Mouse (Mus musculus) heart, postnatal 0 days (tissue): ENCODE measurements around the gene Bbs9. TPM values are rescaled to one million over a fixed set of nuclear protein-coding genes. Genes with fewer than 3 reads are reported as not detected.

Source experiments
- ATAC-seq: fragments of 200-750 bp; cut with Nextera tagmentation; 2 replicates; pipeline ENCODE4 v1.8.0; 2017; ENCODE audit warnings: low read depth, moderate number of reproducible peaks, moderate library complexity; ENCODE audit not compliant: insufficient read depth
- DNase-seq: peaks from one replicate; pipeline ENCODE4 v3.0.0-alpha.2; 2016; ENCODE audit warnings: low spot score
- H3K27ac ChIP-seq: fragments of 300-500 bp; sonication (generic); 2 replicates; pipeline ENCODE4 v1.5.1; 2014; ENCODE audit warnings: low read depth, mild to moderate bottlenecking
- H3K27me3 ChIP-seq: fragments of 300-500 bp; sonication (generic); 2 replicates; pipeline ENCODE4 v1.6.1; 2014; ENCODE audit warnings: low read length, mixed read lengths; ENCODE audit not compliant: control insufficient read depth, insufficient read depth
- H3K36me3 ChIP-seq: fragments of 300-500 bp; sonication (generic); replicated peaks from 2 replicates; pipeline ENCODE4 v1.6.1; 2014; ENCODE audit warnings: low read length, mixed read lengths; ENCODE audit not compliant: control insufficient read depth, insufficient read depth
- H3K4me1 ChIP-seq: fragments of 300-500 bp; sonication (generic); 2 replicates; pipeline ENCODE4 v1.6.1; 2014; ENCODE audit warnings: antibody characterized with exemption; ENCODE audit not compliant: control insufficient read depth, insufficient read depth
- H3K4me2 ChIP-seq: fragments of 300-500 bp; sonication (generic); 2 replicates; pipeline ENCODE4 v1.6.1; 2014; ENCODE audit warnings: low read depth, mild to moderate bottlenecking, low read length, moderate library complexity
- H3K4me3 ChIP-seq: fragments of 300-500 bp; sonication (generic); 2 replicates; pipeline ENCODE4 v1.5.1; 2014; ENCODE audit warnings: low read depth, low read length
- H3K9ac ChIP-seq: fragments of 300-500 bp; sonication (generic); replicated peaks from 2 replicates; pipeline ENCODE4 v1.6.1; 2014; ENCODE audit warnings: low read depth, low read length, mixed read lengths
- H3K9me3 ChIP-seq: fragments of 300-500 bp; sonication (generic); replicated peaks from 2 replicates; pipeline ENCODE4 v1.6.1; 2016; ENCODE audit warnings: low read length; ENCODE audit not compliant: control insufficient read depth
- CTCF ChIP-seq: IDR thresholded peaks from 2 replicates; pipeline ENCODE4 v1.5.1; 2016; ENCODE audit warnings: antibody characterized with exemption, control low read depth, low read depth
- EP300 ChIP-seq: IDR thresholded peaks from 2 replicates; pipeline ENCODE4 v1.6.1; 2016; ENCODE audit warnings: antibody characterized with exemption, low read depth
- WGBS: fragments of 180-500 bp; shearing (Covaris S2); extraction: QIAGEN DNeasy Blood & Tissue Kit; methylation state at CpG from one replicate; pipeline ENCODE4 v1.1.7; 2014; 5-methylcytosine and 5-hydroxymethylcytosine counted together
- polyA plus RNA-seq: library from polyadenylated mRNA; unstranded; fragments of >200 nt; fragmentation: Nextera tagmentation; extraction: Ambion mirVana; gene quantifications from 2 replicates; pipeline ENCODE4 v1.2.1, GENCODE M21; 2015
- total RNA-seq: library from RNA; depleted of rRNA; stranded (reverse); fragments of >200 nt; gene quantifications from 2 replicates; pipeline ENCODE4 v1.2.3, GENCODE M21; 2014; ENCODE audit warnings: low replicate concordance

Gene Bbs9
- total and polyA plus RNA-seq, 2 experiments from 2014 or later = 5.2 to 18.9 TPM

DNA sequence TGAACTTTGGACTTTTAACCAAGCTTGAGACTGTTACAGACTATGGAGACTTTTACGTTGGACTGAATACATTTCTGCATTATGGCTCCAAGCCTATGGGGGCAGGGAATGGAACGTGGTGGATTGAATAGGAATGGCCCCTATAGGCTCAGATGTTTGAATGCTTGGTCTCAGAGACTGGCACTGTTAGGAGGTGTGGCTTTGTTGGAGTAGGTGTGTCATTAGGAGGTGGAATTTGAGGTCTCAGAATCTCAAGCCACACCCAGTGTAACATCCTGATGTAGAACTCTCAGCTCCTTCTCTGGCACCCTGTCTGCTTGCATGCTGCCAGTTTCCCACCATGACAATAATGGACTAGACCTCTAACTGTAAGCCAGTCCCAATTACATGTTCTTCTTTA lies 42.3 kb upstream of the Bbs9 start:
- TF ChIP-seq EP300 (no peak), CTCF (no peak)
- Histone ChIP-seq H3K9ac (no peak overlapping the region), H3K36me3 (no peaks in the 10 kb centered on the region), H3K4me3 (no peak overlapping the region), H3K27me3 (no peaks in the 10 kb centered on the region), H3K4me1 (peaks cover 7% of the 10 kb centered on the region; the same call in 1 of the 2 replicates), H3K9me3 (no peaks in the 10 kb centered on the region), H3K4me2 (no peak overlapping the region), H3K27ac (no peak overlapping the region)
- no peak for ATAC-seq
- DNase-seq = no peak
- WGBS = 81% methylated on average over 2 of the region's 2 CpGs

DNA sequence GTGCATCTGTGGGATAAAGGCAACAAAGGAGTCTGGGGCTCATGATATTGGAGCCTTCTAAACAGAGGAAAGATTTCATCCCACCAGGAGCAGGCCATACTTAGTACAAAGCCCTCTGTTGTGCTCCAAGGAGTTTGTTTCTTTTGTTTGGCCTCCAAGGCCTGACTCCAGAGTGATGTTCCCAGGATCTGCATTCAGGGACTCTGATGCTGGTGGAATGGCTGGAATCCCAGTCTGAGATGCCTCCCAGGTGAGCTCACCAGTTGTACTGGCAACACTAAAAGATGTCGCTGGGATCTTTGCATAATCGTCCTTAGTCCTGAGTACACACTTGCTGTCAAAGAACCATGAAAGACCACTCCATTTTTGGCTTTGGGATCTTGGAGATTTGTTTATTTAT lies 41.4 kb upstream of the Bbs9 start:
- Histone ChIP-seq H3K27me3 (no peaks in the 10 kb centered on the region), H3K27ac (no peak overlapping the region), H3K9ac (no peak overlapping the region), H3K9me3 (no peaks in the 10 kb centered on the region), H3K4me1 (peaks cover 7% of the 10 kb centered on the region; the same call in 1 of the 2 replicates), H3K36me3 (no peaks in the 10 kb centered on the region), H3K4me3 (no peak overlapping the region), H3K4me2 (no peak overlapping the region)
- TF ChIP-seq CTCF = no peak
- no peak for TF ChIP-seq EP300
- no peak for DNase-seq
- WGBS = 74% methylated on average over 2 of the region's 2 CpGs
- ATAC-seq = no peak

DNA sequence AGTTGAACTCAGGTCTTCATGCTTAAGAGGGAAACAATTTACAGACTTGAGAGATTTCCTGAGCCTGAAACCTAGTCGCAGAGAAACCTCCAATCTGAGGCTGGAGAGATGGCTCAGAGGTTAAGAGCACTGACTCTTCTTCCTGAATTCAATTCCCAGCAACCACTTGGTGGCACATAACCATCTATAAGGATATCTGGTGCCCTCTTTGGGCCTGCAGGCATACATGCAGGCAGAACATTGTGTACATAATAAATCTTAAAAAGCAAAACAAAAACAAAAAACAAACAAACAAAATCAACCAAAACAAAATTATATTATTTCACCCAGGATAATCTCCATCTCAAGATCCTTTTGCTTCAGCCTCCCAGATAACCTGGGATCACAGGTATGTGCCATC lies 36.7 kb upstream of the Bbs9 start:
- 53% methylated on average over 1 of the region's 1 CpGs for WGBS
- Histone ChIP-seq H3K36me3 (no peaks in the 10 kb centered on the region), H3K4me3 (no peak overlapping the region), H3K9me3 (no peaks in the 10 kb centered on the region), H3K9ac (no peak overlapping the region), H3K4me1 (no peaks in the 10 kb centered on the region), H3K27me3 (no peaks in the 10 kb centered on the region), H3K27ac (no peak overlapping the region), H3K4me2 (no peak overlapping the region)
- no peak for ATAC-seq
- DNase-seq = no peak
- TF ChIP-seq EP300 = no peak
- no peak for TF ChIP-seq CTCF

DNA sequence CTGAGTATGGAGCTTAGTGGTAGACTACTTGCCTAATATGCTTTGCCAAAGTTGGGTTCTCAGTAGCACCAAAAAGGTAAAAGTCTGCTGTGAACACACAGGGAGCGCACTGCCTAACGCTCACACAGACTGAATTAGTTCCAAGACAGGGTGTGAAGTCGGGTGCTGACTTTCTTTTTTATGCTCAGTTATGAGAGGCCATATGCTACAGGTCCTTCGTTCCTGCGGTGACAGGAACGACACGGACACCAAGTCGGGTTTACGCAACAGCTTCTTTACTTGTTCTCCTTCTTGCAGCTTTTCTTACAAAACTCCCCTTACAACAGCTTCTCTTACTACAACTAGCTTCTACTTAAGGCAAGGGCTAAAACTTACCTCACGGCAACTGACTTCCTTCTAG lies 32.4 kb upstream of the Bbs9 start:
- no peak for DNase-seq
- H3K9ac ChIP-seq = no peak overlapping the region
- no peak overlapping the region for H3K4me2 ChIP-seq
- H3K27me3 ChIP-seq = no peaks in the 10 kb centered on the region
- TF ChIP-seq EP300 (no peak), CTCF (no peak)
- no peaks in the 10 kb centered on the region for H3K9me3 ChIP-seq
- no peak overlapping the region for H3K4me3 ChIP-seq
- no peak for ATAC-seq
- H3K27ac ChIP-seq = no peak overlapping the region
- peaks cover 12% of the 10 kb centered on the region for H3K36me3 ChIP-seq
- WGBS = 90% methylated on average over 10 of the region's 10 CpGs
- H3K4me1 ChIP-seq = no peaks in the 10 kb centered on the region

DNA sequence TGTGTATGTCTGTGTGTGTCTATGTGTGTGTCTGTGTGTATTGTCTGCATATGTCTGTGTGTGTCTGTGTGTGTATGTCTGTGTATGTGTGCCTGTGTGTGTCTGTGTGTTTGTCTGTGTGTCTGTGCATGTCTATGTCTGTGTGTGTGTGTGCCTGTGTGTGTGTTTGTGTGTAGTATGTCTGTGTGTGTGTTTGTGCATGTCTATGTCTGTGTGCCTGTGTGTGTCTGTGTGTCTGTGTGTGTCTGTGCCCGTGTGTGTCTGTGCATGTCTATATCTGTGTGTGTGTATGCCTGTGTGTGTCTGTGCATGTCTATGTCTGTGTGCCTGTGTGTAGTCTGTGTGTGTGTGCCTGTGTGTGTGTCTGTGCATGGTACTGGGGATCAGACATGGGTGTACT lies 30.4 kb upstream of the Bbs9 start:
- DNase-seq = no peak
- ATAC-seq = no peak
- WGBS = 70% methylated on average over 1 of the region's 1 CpGs

DNA sequence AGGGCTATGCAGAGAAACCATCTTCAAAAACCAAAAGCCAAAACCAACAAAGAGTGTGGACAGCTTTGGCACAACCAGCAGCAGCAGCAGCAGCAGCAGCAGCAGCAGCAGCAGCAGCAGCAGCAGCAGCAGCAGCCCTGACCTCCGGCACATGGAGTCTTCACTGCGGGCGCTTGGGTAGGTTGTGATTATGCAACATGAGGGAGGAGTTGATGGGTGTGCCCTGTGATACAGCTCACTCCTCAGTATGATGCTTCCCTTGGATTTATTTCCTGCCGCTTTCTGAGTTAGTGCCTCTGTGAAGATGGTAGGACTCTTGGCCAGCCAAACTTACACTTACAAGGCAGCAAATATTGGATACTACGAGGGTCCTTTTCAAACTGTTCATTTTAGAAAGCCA lies 28.3 kb upstream of the Bbs9 start:
- WGBS = 81% methylated on average over 5 of the region's 5 CpGs
- Histone ChIP-seq H3K4me2 (no peak overlapping the region), H3K9me3 (no peaks in the 10 kb centered on the region), H3K4me3 (no peak overlapping the region), H3K36me3 (peaks cover 49% of the 10 kb centered on the region), H3K4me1 (no peaks in the 10 kb centered on the region), H3K27me3 (no peaks in the 10 kb centered on the region), H3K27ac (no peak overlapping the region), H3K9ac (no peak overlapping the region)
- TF ChIP-seq EP300 = no peak
- TF ChIP-seq CTCF = no peak
- DNase-seq (no peak), ATAC-seq (no peak)

More for the DNA sequence above, 30.4 kb upstream of the Bbs9 start:
- Histone ChIP-seq H3K4me2 (no peak overlapping the region), H3K9me3 (no peaks in the 10 kb centered on the region), H3K4me3 (no peak overlapping the region), H3K27ac (no peak overlapping the region), H3K36me3 (peaks cover 28% of the 10 kb centered on the region), H3K27me3 (no peaks in the 10 kb centered on the region), H3K4me1 (no peaks in the 10 kb centered on the region), H3K9ac (no peak overlapping the region)
- TF ChIP-seq CTCF (no peak), EP300 (no peak)
